Mouse (Mus musculus) CD4-positive, CD25-positive, alpha-beta regulatory T cell, adult 4 months (primary cell): ENCODE measurements around the gene Wasf2. TPM values are rescaled to one million over a fixed set of nuclear protein-coding genes. Genes with fewer than 3 reads are reported as not detected.

Experiments
- ATAC-seq: one replicate; pipeline ENCODE4 v1.8.0; 2017
- polyA plus RNA-seq, 2 experiments: library from polyadenylated mRNA; unstranded; fragments of 100-300 nt; shearing (Covaris generic); gene quantifications; one replicate each; pipeline ENCODE4 v1.2.1; 2017

Wasf2 gene
- polyA plus RNA-seq, 2 experiments from 2014 or later: 69.2 to 76.3 TPM

DNA sequence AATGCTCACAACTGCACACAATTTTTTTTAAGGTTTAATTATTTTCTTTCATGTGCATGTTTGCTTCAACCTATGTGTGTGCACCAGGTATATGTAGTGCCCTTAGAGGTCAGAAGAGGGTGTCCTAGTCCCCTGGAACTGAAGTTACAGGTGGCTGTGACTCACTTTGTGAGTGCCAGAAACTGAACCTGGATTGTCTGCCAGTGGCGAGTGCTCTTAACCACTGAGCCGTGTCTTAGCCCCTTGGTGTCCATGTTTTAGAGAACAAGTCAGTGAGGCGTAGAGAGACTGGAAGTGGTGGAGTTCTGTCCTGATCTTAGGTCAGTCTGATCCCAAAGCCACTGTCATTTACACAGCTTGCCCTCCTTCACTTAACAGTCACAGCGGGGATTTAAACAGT, 2.4 kb upstream of the Wasf2 start:
- no peak for ATAC-seq

DNA sequence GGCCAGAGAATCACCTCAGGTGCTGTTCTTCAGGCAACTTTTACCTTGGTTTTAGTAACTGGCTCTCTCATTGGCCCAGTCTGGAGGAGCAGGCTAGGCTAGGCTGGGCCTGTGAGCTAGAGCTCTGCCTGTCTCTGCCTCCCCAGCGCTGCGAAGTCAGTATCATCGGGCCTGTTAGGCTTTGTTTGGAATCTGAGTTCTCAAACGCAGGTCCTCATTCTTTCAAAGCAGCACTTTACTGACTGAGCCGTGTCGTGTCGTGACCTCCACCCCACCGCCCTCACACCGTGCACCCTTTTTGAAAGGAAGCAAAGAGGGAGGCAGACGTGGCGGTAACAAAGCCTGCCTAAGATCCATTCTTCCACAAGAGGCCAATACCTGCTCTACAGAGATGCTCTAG, 914 bp upstream of the Wasf2 start:
- ATAC-seq: peak; percentile 8

DNA sequence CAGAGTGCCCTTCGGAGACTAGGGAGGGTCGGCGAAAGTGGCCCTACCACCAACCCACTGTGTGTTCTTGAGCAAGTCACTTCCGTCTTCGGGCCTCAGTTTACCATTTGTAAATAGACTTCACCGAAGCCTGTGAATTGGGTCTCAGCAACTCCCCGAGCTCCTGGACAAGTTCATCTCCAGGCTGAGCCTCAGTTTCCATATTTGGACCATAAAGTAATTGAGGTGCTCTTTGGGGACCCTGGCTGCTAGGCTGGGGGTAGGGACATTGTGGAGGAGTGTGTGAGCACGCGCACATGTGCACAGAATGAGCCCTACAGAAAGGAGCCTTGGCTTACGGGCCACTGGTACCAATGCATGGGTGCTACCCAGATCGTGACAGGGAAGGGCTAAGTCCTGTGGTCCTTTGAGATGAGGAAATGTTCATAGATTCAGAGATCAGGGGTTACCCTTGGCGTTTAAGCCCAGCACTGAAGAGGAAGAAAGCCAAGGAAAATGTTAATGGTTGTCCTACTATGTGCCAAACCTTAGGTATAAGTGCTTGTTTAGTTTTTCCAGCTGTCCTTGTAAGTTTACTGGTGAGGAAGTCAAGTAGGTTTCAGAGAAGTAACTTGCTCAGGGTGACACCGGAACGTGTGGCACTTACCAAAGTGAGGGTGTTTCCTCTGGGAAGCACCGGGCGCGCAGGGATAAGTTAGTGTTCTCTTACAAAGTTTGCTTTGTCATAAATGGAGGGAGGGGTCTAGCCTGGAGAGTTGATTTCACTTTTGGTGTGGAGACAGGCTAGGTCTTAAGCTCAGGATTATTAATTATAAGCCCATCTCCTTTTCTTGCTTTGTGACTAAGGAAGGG, 811 bp downstream of the Wasf2 start:
- no peak for ATAC-seq

DNA sequence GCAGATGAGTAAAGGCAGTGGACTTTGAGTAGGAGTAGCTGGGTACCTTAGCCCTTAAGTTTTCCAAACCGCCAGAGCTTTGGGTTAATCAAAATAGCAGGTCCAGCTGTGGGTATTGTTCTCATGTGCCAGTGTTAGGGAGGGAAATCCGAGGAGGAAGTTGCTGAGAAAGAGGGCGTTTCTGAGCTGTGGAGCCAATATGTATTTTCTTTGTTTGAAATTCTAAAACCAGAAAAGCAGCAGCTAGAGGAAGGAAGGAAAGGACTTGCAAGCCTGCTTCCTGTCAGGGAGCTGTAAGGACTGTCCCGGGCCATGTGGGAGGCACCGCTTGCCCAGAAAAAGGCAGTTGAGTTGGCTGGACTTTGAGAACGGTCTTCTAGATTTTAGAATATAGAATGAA, 1.7 kb downstream of the Wasf2 start:
- ATAC-seq: peak; percentile 6

DNA sequence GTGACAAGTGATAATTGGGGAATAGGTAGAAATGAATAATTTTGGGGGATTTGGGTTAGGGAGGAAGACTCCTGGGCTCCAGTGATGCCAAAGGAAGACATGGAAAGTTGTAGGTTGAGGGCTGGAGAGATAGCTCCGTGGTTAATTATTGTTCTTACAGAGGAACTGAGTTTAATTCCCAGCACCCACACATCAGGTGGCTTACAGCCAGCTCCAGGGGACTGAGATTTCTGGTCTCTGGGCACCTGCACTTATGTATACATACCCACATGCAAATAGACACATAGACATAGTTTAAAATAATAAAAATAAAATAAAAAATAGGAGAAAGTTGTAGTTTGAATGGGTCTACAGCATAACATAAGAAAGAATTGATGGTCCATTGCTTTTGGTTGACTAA, 6.6 kb downstream of the Wasf2 start:
- ATAC-seq: no peak

DNA sequence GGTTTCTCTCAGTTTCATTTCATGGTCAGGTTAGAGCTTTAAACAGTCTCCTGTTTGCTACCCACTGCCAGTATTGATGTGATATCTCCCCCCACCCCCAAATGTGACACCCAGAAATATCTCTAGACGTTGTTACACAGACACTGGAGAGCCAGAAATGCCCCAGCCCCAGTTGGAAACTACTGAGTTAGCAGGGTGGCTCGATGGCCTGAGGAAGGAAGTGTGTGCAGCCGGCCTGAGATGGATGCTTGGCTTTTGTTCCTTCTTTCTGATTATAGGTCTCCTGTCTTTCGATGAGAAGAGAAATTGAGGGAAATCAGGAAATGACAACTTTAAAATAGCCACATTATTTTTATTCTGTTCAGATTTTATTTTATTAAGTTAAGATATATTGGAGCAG, 8.7 kb downstream of the Wasf2 start:
- ATAC-seq: peak; percentile 54

DNA sequence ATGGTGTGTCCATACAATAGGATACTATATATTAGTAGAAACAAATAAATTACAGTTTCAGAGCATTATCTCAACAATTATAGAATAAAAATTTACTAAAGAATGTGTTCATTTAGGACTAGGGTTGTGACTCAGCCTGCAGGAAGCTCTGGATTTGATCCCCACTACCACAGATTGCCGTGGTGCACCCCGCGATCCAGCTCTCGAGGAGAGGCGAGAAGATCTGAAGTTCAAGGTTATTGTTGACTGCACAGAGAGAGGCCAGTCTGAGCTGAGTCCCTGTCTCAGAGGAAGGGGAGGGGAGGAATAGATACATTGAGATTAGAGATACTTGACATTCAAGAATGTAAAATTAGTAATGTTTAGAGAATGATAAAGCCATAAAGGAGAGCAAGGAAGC, 24.7 kb downstream of the Wasf2 start:
- no peak for ATAC-seq

DNA sequence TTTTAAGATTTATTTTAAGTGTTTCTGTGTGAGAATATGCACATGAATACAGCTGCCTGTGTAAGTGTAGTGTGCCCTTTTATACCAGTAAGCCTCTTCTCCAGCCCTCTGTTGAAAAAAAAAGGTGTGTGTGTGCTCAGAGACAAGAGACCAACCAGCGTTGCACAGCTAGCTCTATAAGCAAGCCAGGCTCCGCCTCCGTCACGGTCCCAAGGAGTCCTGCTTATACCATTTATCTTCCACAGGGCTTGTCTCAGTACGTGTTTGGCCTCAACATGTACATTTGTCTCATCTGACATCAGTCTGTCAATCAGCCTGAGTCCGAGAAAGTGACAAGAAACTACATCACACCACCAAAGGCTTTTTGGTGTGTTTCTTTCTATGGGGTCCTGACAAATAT, 25.4 kb downstream of the Wasf2 start:
- ATAC-seq: no peak

DNA sequence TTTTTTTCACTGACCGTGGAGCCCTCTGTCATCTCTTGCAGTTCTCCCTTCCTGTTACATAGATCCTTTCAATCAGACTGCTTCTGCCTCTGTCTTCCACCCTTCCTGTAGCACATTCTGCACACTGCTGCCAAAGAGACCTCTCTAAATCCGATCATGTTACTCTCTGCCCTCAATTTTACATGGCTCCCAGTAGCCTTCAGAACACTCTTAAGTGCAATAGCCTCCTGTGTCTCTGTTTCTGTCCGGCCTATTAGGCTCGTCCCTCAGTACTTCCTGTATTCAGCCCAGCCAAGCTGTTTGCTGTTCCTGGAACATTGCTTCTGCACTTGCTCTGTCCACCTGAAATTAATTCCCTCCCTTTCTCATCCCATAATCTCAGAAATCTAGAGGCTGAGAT, 26.1 kb downstream of the Wasf2 start:
- no peak for ATAC-seq

DNA sequence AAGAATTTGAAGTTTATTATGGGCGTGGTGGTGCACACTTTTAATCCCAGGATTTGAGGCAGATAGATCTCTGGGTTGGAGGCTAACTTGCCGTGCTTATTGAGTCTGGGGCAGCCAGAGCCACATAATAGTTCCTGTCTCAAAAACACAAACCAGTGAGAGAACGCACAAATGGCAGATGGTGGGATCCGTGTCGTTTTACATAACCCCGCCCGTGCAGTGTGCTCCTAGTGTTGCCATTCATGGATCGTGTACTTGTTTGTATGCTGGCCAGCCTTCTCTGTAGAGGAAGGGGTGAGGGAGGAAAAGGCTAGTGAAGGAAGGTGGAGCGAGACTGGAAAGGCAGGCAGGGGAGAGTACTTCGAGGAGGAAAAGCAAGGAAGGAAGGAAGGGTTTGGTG, 26.5 kb downstream of the Wasf2 start:
- ATAC-seq: no peak

DNA sequence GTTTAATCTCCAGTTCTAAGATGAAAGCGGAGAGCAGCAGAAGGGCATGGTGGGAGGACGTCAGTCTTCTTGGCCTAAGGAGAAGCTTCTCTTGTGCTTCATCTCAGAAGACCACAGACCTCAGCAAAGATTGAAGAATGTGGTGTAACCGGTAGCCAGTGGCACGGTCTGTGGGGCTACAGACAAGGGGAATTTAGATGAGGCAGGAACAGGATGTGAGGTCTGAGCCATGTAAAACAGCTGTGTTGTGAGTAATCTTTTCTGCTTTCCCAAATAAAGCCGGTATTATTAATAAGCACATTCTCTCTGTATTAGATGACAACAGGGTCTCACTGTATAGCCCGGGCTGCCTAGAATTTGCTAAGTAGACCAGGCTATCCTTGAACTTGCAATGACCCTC, 28.8 kb downstream of the Wasf2 start:
- peak; percentile 87 for ATAC-seq

DNA sequence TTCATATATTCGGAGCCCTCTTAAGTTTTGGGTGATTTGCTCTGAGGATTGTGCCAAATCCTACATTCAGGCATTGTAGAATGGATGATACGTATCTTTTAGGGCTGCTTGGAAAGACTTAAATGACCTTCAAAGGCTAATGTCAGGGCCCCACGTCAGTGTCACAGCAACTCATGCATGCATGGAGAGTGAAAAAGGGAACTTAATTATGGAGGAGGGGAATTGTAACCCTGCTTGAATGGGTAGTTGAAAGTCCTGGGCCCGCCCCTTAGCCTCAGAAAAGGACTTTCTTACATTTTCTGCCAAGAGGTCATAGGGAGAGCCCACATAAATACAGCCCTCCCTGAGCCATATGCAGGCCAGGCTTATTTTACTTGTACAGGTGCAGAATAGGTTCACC, 29.3 kb downstream of the Wasf2 start:
- ATAC-seq: no peak

DNA sequence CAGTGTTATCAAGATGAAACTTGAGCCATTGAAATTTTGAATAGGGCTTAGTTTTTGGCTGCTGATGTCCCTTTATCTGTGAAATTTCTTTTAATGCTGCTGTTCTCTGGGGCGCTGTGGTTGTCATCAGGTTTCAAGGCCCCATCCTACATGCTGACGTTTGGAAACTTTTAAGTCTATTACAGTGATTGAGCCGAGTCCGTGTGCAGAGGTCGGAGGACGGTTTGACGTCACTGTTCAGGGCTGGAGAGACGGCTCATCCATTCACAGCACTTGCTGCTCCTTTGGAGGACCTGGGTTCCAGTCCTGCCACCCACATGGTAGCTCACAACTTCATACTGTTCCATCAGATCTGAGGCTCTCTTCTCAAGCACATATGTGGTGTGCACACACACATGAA, 29.9 kb downstream of the Wasf2 start:
- ATAC-seq: no peak

DNA sequence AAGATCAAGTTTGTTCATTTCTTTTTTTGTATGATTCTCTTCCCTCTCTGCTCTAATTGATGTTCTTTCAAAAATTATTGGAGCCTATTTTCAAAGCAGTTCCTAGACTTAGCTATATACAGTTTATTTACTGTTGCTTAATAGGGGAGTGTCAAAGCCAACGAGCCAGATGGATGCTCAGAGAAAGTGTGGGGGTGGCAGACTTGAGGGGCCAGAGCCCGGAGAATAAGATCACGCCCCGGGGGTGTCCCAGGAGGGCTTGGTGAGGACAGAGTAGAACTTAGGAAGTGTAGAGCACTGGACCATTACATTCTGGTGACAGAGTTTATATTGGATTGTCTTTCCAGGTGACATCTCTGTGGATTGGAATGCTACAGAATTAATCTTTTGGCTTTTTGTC, 30.5 kb downstream of the Wasf2 start:
- ATAC-seq: no peak

DNA sequence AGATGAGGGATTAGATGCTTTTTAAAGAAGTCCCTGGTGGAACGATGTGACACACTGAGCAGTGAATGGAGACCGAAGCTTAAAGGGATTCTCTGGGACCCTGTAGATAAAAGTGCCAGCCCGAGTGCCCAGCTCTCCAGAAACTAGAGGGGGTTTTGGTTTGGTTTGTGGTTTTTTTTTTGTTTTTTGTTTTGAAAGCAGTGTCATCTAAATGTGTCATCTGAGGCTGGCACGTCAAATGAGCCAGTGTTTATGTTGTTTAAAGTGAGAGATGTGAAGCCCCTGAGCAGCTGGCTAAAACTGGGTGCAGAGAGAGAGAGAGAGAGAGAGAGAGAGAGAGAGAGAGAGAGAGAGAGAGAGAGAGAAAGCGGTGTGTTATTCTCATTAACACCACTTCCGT, 31.9 kb downstream of the Wasf2 start:
- peak; percentile 53 for ATAC-seq

DNA sequence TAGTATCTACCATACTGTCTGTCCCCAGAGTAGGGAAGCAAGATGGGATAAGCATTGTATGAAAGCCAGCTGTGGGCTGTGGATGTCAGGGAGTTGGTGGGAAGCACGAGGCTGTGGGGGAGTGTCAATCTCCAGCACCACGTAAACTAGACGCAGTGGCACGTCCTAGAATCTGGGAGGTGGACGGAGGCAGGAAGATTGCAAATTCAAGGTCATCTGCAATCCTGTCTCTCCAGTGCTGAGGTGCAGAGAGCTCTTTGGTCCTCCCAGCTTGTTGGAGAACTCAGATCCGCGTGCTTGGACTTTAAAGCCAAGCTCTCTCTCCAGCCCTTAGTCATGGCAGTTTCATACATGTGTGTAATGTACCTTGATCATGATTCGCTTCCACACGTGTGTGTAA, 36.5 kb downstream of the Wasf2 start:
- no peak for ATAC-seq

DNA sequence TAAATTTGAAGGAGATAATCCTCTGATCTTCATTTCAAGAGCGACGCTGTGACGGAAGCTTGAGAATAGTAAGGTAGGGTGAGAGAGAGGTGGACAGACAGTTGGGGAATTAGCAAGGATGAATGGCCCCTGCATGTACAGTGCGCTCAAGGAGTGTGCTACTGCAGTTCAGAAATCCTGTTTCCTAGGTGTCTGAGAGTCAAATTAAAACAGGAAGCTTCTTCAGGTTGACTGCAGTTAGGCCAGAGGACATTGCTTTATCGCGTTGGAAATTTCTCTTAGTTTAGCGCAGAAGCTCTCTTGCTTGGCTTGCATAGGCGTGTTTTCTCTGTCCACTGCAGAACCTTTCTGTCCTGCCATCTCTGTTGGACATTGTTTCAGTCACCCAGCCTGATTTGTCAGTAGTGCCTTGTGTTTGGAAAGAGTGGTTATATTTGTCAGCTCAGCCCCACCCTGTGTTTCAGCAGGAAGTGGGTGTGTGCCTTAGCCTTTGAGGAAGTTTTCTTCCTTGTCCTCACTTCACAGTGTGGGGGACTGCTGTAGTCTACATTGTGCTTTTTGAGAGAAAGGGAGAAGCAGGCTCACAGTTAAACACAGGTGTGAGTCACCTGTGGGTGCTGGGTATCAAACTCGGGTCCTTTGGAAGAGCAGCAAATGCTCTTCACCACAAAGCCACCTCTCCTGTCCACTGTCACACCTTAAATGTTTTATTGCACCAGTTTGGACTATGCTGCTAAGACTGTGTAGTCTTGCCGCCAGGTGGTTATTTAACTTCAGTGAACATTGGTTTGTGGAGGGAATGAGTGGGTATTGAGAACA, 39.1 kb downstream of the Wasf2 start:
- ATAC-seq: peak; percentile 76

DNA sequence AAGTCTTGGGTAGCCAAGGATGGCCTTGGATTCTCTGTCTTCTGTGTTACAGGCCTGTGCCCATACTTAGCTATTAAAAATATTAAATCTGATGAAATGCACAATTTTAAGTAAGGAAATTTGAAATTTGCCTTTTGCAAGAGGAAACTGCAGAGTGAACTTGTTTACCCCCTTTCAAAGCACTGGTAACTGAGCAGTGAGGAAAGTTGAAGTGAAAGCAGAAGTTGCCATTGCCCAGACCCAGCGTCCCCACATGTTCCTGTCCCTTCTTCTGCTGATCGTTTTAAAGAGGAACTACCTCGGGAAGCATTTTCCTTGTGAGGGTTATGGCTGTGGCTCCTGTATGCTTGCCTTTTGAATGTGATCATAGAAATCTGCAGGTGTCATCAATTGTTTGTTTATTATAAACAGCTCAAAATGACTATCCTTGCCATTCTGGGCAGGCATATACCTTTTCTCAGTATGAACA, 39.8 kb downstream of the Wasf2 start:
- ATAC-seq: peak; percentile 49

DNA sequence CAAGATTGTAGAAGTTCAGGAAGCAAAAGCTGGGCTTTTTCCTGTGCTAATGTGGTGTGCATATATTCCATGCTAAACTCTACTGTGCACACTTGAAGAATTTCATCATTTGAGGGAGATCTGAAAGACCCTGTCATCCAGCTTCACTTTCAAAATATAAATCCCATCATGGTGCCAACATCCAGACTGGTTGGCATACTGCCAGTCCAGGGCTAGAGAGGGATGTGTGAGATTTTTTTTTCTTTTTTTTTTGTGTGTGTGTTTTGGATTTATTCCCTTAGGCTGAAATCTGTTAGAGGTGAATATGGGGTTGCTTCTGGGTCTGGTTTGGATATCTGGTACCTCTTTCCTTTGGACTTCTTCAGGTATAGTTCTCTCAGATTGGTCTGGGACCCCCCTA, 40.3 kb downstream of the Wasf2 start:
- no peak for ATAC-seq

DNA sequence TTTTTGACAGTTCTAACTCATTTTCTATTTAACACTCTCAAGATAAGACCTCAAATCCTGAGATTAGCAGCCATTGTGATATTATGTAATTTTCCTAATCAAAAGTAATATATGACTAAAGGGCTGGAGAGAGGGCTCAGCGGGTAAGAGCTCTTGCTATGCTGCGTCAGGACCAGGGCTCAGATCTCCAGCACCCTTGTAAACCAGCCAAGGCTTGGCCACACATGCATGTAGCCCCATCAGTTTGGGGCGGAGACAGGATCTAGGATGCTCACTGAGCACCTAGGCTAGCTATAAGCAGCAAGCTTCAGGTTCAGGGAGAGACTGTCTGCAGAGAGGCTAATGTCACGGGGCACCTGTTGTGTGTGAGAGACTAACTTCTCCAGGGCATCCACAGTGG, 42.1 kb downstream of the Wasf2 start:
- ATAC-seq: no peak

DNA sequence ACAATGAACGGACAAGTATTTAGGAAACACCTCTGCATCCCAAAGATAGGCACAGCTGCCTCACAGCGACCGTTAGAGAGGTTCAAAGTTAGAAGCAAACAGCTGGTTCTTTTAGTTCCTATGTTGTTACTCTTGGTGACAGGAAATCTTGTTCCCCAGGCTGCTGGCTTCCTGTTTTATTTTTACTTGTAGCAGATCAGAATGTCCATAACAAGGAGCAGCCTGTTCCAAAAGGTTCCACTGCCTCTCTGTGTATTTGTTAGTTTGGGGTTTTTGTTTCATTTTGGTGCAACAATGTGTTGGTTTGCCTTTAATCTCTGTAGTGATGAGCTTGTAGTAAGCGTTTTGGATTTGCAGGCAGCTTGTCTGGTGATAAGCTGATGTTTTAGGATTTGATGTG, 44.1 kb downstream of the Wasf2 start:
- ATAC-seq: peak; percentile 42

DNA sequence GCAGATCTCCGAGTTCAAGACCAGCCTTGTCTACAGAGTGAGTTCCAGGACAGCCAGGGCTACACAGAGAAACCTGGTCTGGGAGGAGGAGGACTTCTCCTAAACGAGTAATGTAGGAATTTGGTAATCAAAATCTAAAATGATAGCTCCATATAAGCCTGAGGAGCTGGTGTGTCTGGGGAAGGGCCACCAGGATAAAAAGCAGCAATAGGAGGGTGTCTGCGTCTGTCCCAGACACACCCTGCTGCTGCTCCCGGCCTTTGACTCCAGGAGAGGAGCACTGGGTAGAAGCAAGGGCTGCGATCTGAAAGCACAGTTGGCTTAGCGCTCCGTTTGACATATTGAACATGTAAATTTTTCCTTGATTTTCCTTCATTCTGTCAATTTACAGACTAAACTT, 45.0 kb downstream of the Wasf2 start:
- ATAC-seq: no peak

DNA sequence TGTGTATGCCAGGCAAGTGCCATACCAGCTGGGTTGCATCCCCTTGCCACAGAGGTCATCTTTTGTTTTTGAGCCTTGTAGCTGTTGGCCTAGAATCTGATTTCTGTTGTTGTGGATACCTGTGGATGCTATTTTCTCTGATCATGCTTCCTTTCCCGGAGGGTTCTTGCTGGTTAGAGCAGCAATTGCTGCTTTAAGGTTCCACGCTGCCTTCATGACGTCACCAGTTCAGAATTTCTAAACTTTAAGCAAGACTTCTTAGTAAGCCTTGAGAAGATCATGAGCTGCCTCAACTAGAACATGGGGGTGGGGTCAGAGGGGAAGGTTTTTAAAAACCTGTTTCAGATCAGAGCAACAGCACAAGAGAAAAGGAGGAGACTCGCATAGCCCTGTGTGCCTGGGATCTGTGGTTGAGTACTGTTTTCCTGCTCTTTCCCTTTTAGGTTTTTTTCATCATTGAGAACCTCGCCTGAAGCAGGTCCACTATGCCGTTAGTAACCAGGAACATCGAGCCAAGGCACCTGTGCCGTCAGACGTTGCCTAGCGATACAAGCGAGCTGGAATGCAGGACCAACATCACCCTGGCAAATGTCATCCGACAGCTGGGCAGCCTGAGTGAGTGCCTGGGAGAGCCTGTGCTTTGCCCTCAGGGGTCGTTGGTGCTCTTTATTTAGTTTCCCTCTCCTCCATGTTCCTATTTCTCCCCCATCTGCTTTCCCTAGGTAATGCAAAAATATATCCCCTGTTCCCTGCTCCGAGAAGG, 45.9 kb downstream of the Wasf2 start:
- ATAC-seq: no peak
